20 mouse cellular contexts compared by ENCODE assay signal in genomic region chr11:59994318-59994717, GRCm38 (mm10). TPM values are rescaled to one million over a fixed set of nuclear protein-coding genes. Genes with fewer than 3 reads are reported as not detected.
DNase-seq lines count a peak whose midpoint lies in the region; ATAC-seq lines count a peak whose summit lies in the region.
"Had no signal": no experiment of that assay in that cellular context is flagged by ENCODE, and none has a peak within 500 bp of the region (broad histone marks: within the 10 kb centered on the region; RNA-seq: fewer than 3 reads in every experiment).

No protein-coding gene starts in this region.

- intact Hi-C loops in heart, postnatal 14 days (cut with DNase I), result no loop called here

- no peak for ATAC-seq in heart, embryonic 14.5 days (ENCODE audit: insufficient number of reproducible peaks, insufficient read depth, low FRiP score, low read depth)
- ATAC-seq in intestine, embryonic 14.5 days (replicated peaks; ENCODE audit: low FRiP score, low TSS enrichment, low read depth), result peak; percentile 83; the same call in 1 of the 2 replicates
- ATAC-seq in intestine, embryonic 15.5 days, result peak; percentile 82
- ATAC-seq in neural tube, embryonic 15.5 days (ENCODE audit: low FRiP score), result no peak
- ATAC-seq: forebrain, embryonic 14.5 days; hindbrain, postnatal 0 days had no signal

- no peaks in the 10 kb centered on the region for H3K9me3 ChIP-seq in heart, embryonic 14.5 days (ENCODE audit: control insufficient read depth, low read length)
- H3K9me3 ChIP-seq in intestine, embryonic 14.5 days (ENCODE audit: control insufficient read depth, low read length), result no peaks in the 10 kb centered on the region
- no peaks in the 10 kb centered on the region for H3K9me3 ChIP-seq in intestine, embryonic 15.5 days
- no peaks in the 10 kb centered on the region for H3K9me3 ChIP-seq in neural tube, embryonic 15.5 days (replicated peaks)
- H3K9me3 ChIP-seq: embryonic facial prominence, embryonic 15.5 days; forebrain, embryonic 10.5 days; hindbrain, embryonic 13.5 days had no signal

- 22% methylated on average over 9 of the region's 9 CpGs for WGBS in heart, embryonic 14.5 days
- 28% methylated on average over 9 of the region's 9 CpGs for WGBS in intestine, embryonic 14.5 days
- 24% methylated on average over 9 of the region's 9 CpGs for WGBS in intestine, embryonic 15.5 days
- WGBS in neural tube, embryonic 15.5 days, result 71% methylated on average over 9 of the region's 9 CpGs

- no peak overlapping the region for H3K4me3 ChIP-seq in heart, embryonic 14.5 days (ENCODE audit: control insufficient read depth in 1 of 2, insufficient read depth in 1 of 2, low read depth in 1 of 2, low read length in 2 of 2)
- H3K4me3 ChIP-seq in intestine, embryonic 14.5 days (ENCODE audit: low read depth, low read length), result no peak overlapping the region
- H3K4me3 ChIP-seq in intestine, embryonic 15.5 days (replicated peaks), result no peak overlapping the region
- H3K4me3 ChIP-seq in neural tube, embryonic 15.5 days (replicated peaks), result no peak overlapping the region
- H3K4me3 ChIP-seq: embryonic facial prominence, embryonic 15.5 days; erythroblast, embryonic 14.5 days; forebrain, embryonic 10.5 days; hindbrain, embryonic 13.5 days had no signal

- no peak for DNase-seq in heart, postnatal 14 days
- no peak for DNase-seq in intestine, embryonic 14.5 days (ENCODE audit: low spot score)
- peak; percentile 72 for DNase-seq in yolk sac, embryonic 10.5 days (ENCODE audit: low spot score)
- DNase-seq: adrenal gland, adult 2 months; adrenal gland, postnatal 25 days; cerebellum, adult 18-20 months; cerebellum, adult 9-11 months; cerebellum, postnatal 36 days; gastrocnemius, postnatal 36 days; heart, adult 18-20 months; kidney, adult 11 months had no signal

- H3K4me1 ChIP-seq in heart, embryonic 14.5 days (ENCODE audit: control insufficient read depth in 2 of 2, insufficient read depth in 2 of 2, low read length in 2 of 2), result peaks cover 12 to 14% of the 10 kb centered on the region in 2 experiments; a peak in 2 of 4 replicates
- no peaks in the 10 kb centered on the region for H3K4me1 ChIP-seq in intestine, embryonic 14.5 days (replicated peaks; ENCODE audit: control insufficient read depth, insufficient read depth, low read length)
- H3K4me1 ChIP-seq in intestine, embryonic 15.5 days (replicated peaks), result 0 out of 2 replicates have a peak, but pooled peaks cover 3% of the 10 kb centered on the region
- no peaks in the 10 kb centered on the region for H3K4me1 ChIP-seq in neural tube, embryonic 15.5 days
- H3K4me1 ChIP-seq: forebrain, embryonic 10.5 days; hindbrain, embryonic 13.5 days had no signal

- H3K9ac ChIP-seq in heart, embryonic 14.5 days (ENCODE audit: low read length), result no peak overlapping the region; the same call in 1 of the 2 replicates
- no peak overlapping the region for H3K9ac ChIP-seq in intestine, embryonic 14.5 days (ENCODE audit: low read length)
- no peak overlapping the region for H3K9ac ChIP-seq in intestine, embryonic 15.5 days
- no peak overlapping the region for H3K9ac ChIP-seq in neural tube, embryonic 15.5 days (replicated peaks)
- H3K9ac ChIP-seq: embryonic facial prominence, embryonic 15.5 days; hindbrain, embryonic 13.5 days had no signal

- no peak overlapping the region for H3K27ac ChIP-seq in heart, embryonic 14.5 days (replicated peaks in 1 of 2; ENCODE audit: control insufficient read depth in 1 of 2, insufficient read depth in 1 of 2, low read depth in 2 of 2, low read length in 2 of 2)
- H3K27ac ChIP-seq in intestine, embryonic 14.5 days (ENCODE audit: low read depth), result peak overlapping the region; percentile 51; the same call in 1 of the 2 replicates
- 0 out of 2 replicates have a peak overlapping the region, but pooled peaks have one; percentile 7 for H3K27ac ChIP-seq in intestine, embryonic 15.5 days
- H3K27ac ChIP-seq in neural tube, embryonic 15.5 days (replicated peaks), result no peak overlapping the region
- H3K27ac ChIP-seq: embryonic facial prominence, embryonic 15.5 days; forebrain, embryonic 10.5 days; hindbrain, embryonic 13.5 days; hindbrain, postnatal 0 days had no signal

- H3K36me3 ChIP-seq in heart, embryonic 14.5 days (ENCODE audit: control insufficient read depth, insufficient read depth, low read length), result no peaks in the 10 kb centered on the region
- H3K36me3 ChIP-seq in intestine, embryonic 14.5 days (ENCODE audit: control insufficient read depth, insufficient read depth, low read length), result no peaks in the 10 kb centered on the region
- H3K36me3 ChIP-seq in intestine, embryonic 15.5 days, result no peaks in the 10 kb centered on the region
- no peaks in the 10 kb centered on the region for H3K36me3 ChIP-seq in neural tube, embryonic 15.5 days
- H3K36me3 ChIP-seq: embryonic facial prominence, embryonic 15.5 days; forebrain, embryonic 10.5 days; hindbrain, embryonic 13.5 days had no signal

- 0 out of 2 replicates have a peak overlapping the region, but pooled peaks have one; percentile 3 for H3K4me2 ChIP-seq in heart, embryonic 14.5 days (ENCODE audit: low read length)
- H3K4me2 ChIP-seq in intestine, embryonic 14.5 days (ENCODE audit: low read length), result no peak overlapping the region
- no peak overlapping the region; the same call in 1 of the 2 replicates for H3K4me2 ChIP-seq in intestine, embryonic 15.5 days (replicated peaks)
- H3K4me2 ChIP-seq in neural tube, embryonic 15.5 days, result no peak overlapping the region
- H3K4me2 ChIP-seq: embryonic facial prominence, embryonic 15.5 days; hindbrain, embryonic 13.5 days had no signal

- no peaks in the 10 kb centered on the region for H3K27me3 ChIP-seq in heart, embryonic 14.5 days (ENCODE audit: control insufficient read depth, insufficient read depth, low read length)
- H3K27me3 ChIP-seq in intestine, embryonic 14.5 days (replicated peaks; ENCODE audit: control insufficient read depth, insufficient read depth, low read length), result no peaks in the 10 kb centered on the region
- H3K27me3 ChIP-seq in intestine, embryonic 15.5 days (replicated peaks), result no peaks in the 10 kb centered on the region
- no peaks in the 10 kb centered on the region for H3K27me3 ChIP-seq in neural tube, embryonic 15.5 days (replicated peaks)
- H3K27me3 ChIP-seq: embryonic facial prominence, embryonic 15.5 days; hindbrain, embryonic 13.5 days had no signal

RNA-seq across cellular contexts. Expression of gene Rasd1, which starts 29.6 kb away (rescaled TPM):
- polyA plus RNA-seq in heart, embryonic 14.5 days (2014; fragmentation: Nextera tagmentation; extraction: Ambion mirVana), result 8.1 and 8.3 TPM in 2 replicates
- 10 to 100 TPM; 11.9 to 13.4 TPM for total RNA-seq in heart, postnatal 14 days (2021)
- 1.4 and 2.0 TPM in 2 replicates for polyA plus RNA-seq in intestine, embryonic 14.5 days (2014; fragmentation: Nextera tagmentation; extraction: Ambion mirVana)
- polyA plus RNA-seq in intestine, embryonic 15.5 days (2015; fragmentation: Nextera tagmentation; extraction: Ambion mirVana), result 2.1 and 2.6 TPM in 2 replicates
- 1.2 and 2.2 TPM in 2 replicates for polyA plus RNA-seq in neural tube, embryonic 15.5 days (2015; fragmentation: Nextera tagmentation; extraction: Ambion mirVana)
- polyA plus RNA-seq: erythroblast, embryonic 14.5 days had no signal

RNA-seq across cellular contexts. Expression of gene Med9, which starts 46.3 kb away (rescaled TPM):
- 46.7 and 47.6 TPM in 2 replicates for polyA plus RNA-seq in heart, embryonic 14.5 days (2014; fragmentation: Nextera tagmentation; extraction: Ambion mirVana)
- total RNA-seq in heart, postnatal 14 days (2021), result 10 to 100 TPM; 22.4 TPM
- polyA plus RNA-seq in intestine, embryonic 14.5 days (2014; fragmentation: Nextera tagmentation; extraction: Ambion mirVana), result 41.0 and 41.5 TPM in 2 replicates
- polyA plus RNA-seq in intestine, embryonic 15.5 days (2015; fragmentation: Nextera tagmentation; extraction: Ambion mirVana), result 34.5 and 35.6 TPM in 2 replicates
- polyA plus RNA-seq in neural tube, embryonic 15.5 days (2015; fragmentation: Nextera tagmentation; extraction: Ambion mirVana), result 41.0 and 45.2 TPM in 2 replicates

RNA-seq across cellular contexts. Expression of gene Pemt, which starts 52.0 kb away (rescaled TPM):
- polyA plus RNA-seq in heart, embryonic 14.5 days (2014; fragmentation: Nextera tagmentation; extraction: Ambion mirVana), result 11.6 and 16.3 TPM in 2 replicates
- total RNA-seq in heart, postnatal 14 days (2021), result 1 to 10 TPM; 1.3 to 1.9 TPM
- polyA plus RNA-seq in intestine, embryonic 14.5 days (2014; fragmentation: Nextera tagmentation; extraction: Ambion mirVana), result 9.1 and 12.5 TPM in 2 replicates
- polyA plus RNA-seq in intestine, embryonic 15.5 days (2015; fragmentation: Nextera tagmentation; extraction: Ambion mirVana), result 8.2 and 8.8 TPM in 2 replicates
- polyA plus RNA-seq in neural tube, embryonic 15.5 days (2015; fragmentation: Nextera tagmentation; extraction: Ambion mirVana), result 8.5 and 9.0 TPM in 2 replicates

Comparison
In these comparisons a context has a peak if more than half of its experiments do, and no peak if none do; other contexts are left out.
1. ATAC-seq: peak in intestine, embryonic 14.5 days (single experiment) and intestine, embryonic 15.5 days (single experiment); none in heart, embryonic 14.5 days (single experiment) and neural tube, embryonic 15.5 days (single experiment).
2. H3K27ac ChIP-seq: peak in intestine, embryonic 14.5 days (single experiment) and intestine, embryonic 15.5 days (single experiment); none in heart, embryonic 14.5 days (0 of 2) and neural tube, embryonic 15.5 days (single experiment).